Mouse (Mus musculus) left cerebral cortex, postnatal 36 days (tissue): ENCODE measurements around the gene Tmem43. TPM values are rescaled to one million over a fixed set of nuclear protein-coding genes. Genes with fewer than 3 reads are reported as not detected.
A peak's percentile ranks its signal among the peaks of the same experiment; 100 is the strongest.
"Not testable (repeated sequence)": the region's sequence is repeated elsewhere in the genome, so short reads cannot be mapped to it uniquely, and the experiment has no call there.

Source experiments
- DNase-seq, 2 experiments: peaks; one replicate each; pipeline ENCODE4 v3.0.0; 2021 to 2022; ENCODE audit warnings: low spot score in 2 of 2, mixed read lengths in 1 of 2
- intact Hi-C: fragments of 180-260 bp; cut with DNase I; formaldehyde crosslinking; loops from one replicate; pipeline ENCODE4 v1.15.1; 2025
- total RNA-seq, 2 experiments: library from RNA; stranded (reverse); gene quantifications; 2 replicates each; pipeline ENCODE4 v1.2.3; 2021

Tmem43 gene
- 10 to 100 TPM; 24.9 to 29.6 TPM for total RNA-seq

GRCm38 (mm10) chr6:91472868-91473804 lies at the start of gene Tmem43, which contains the start of gene Chchd4:
Gene Tmem43 (plus strand): TSS chr6:91473703.
Gene Chchd4 (minus strand): TSS chr6:91473546.
- DNase-seq: peak; percentile 99
- intact Hi-C loops: loop anchor here (5.0 kb wide), 1 partner anchor 44 kb away; the partner anchor contains the start of genes Lsm3 and Xpc

GRCm38 (mm10) chr6:91424151-91424550 lies 49.4 kb upstream of the Tmem43 start:
- intact Hi-C loops: no loop called here
- no peak for DNase-seq

GRCm38 (mm10) chr6:91440474-91441144 lies 32.9 kb upstream of the Tmem43 start:
- DNase-seq: peak; percentile 98 to 99
- intact Hi-C loops: no loop called here

GRCm38 (mm10) chr6:91441145-91441662 lies 32.3 kb upstream of the Tmem43 start:
- DNase-seq: no peak
- intact Hi-C loops: no loop called here

- intact Hi-C loops: no loop called here
- DNase-seq: no peak
Observed at GRCm38 (mm10) chr6:91445316-91445715, 28.2 kb upstream of the Tmem43 start.

GRCm38 (mm10) chr6:91449472-91450225 lies 23.9 kb upstream of the Tmem43 start:
- no peak for DNase-seq
- intact Hi-C loops: no loop called here

GRCm38 (mm10) chr6:91452056-91452455 lies 21.4 kb upstream of the Tmem43 start:
- intact Hi-C loops: no loop called here
- no peak for DNase-seq

GRCm38 (mm10) chr6:91454546-91454945 lies 19.0 kb upstream of the Tmem43 start:
- intact Hi-C loops: no loop called here
- no peak for DNase-seq

GRCm38 (mm10) chr6:91459471-91459870 lies 14.0 kb upstream of the Tmem43 start:
- no peak for DNase-seq
- intact Hi-C loops: no loop called here

- intact Hi-C loops: no loop called here
- DNase-seq: no peak
Observed at GRCm38 (mm10) chr6:91465756-91466155, 7.7 kb upstream of the Tmem43 start.

GRCm38 (mm10) chr6:91467106-91467505 lies 6.4 kb upstream of the Tmem43 start:
- DNase-seq: no peak
- intact Hi-C loops: no loop called here

GRCm38 (mm10) chr6:91470712-91471111 lies 2.8 kb upstream of the Tmem43 start:
- intact Hi-C loops: loop anchor here (5.0 kb wide), 1 partner anchor 47 kb away; the partner anchor contains the start of genes Lsm3 and Xpc
- no peak for DNase-seq

- intact Hi-C loops: loop anchor here (5.0 kb wide), 1 partner anchor 46 kb away; the partner anchor contains the start of genes Lsm3 and Xpc
- not testable (repeated sequence) for DNase-seq
Observed at GRCm38 (mm10) chr6:91471427-91471826, 2.1 kb upstream of the Tmem43 start.

- intact Hi-C loops: loop anchor here (5.0 kb wide), 1 partner anchor 45 kb away; the partner anchor contains the start of genes Lsm3 and Xpc
- DNase-seq: no peak
Observed at GRCm38 (mm10) chr6:91472319-91472718, 1.2 kb upstream of the Tmem43 start.

- no peak for DNase-seq
- intact Hi-C loops: loop anchor here (5.0 kb wide), 1 partner anchor 43 kb away; the partner anchor contains the start of genes Lsm3 and Xpc
Observed at GRCm38 (mm10) chr6:91473805-91474440, 420 bp downstream of the Tmem43 start.

- DNase-seq: no peak
- intact Hi-C loops: loop anchor here (5.0 kb wide), 1 partner anchor 43 kb away; the partner anchor contains the start of genes Lsm3 and Xpc
Observed at GRCm38 (mm10) chr6:91474441-91475190, 1.1 kb downstream of the Tmem43 start.

GRCm38 (mm10) chr6:91476541-91476940 lies 3.0 kb downstream of the Tmem43 start:
- intact Hi-C loops: no loop called here
- no peak for DNase-seq

GRCm38 (mm10) chr6:91483371-91483770 lies 9.9 kb downstream of the Tmem43 start:
- intact Hi-C loops: no loop called here
- DNase-seq: no peak
